Mouse (Mus musculus) brown adipose tissue, adult 24 weeks (tissue): ENCODE data around the gene Rbm43. TPM values are rescaled to one million over a fixed set of nuclear protein-coding genes. Genes with fewer than 3 reads are reported as not detected.
"Not testable (repeated sequence)": the region's sequence is repeated elsewhere in the genome, so short reads cannot be mapped to it uniquely, and the experiment has no call there.

Source experiments
- H3K27ac ChIP-seq: fragments of 200-500 bp; replicated peaks from 2 replicates; pipeline ENCODE4 v1.5.1; 2012; ENCODE audit warnings: low read depth, mild to moderate bottlenecking, low read length
- H3K4me1 ChIP-seq: fragments of 200-500 bp; 2 replicates; pipeline ENCODE4 v1.6.1; 2012; ENCODE audit warnings: low read length, mixed read lengths; ENCODE audit not compliant: control insufficient read depth, insufficient read depth, insufficient read length
- H3K4me3 ChIP-seq: fragments of 200-500 bp; 2 replicates; pipeline ENCODE4 v1.5.1; 2012; ENCODE audit warnings: low read depth, mild to moderate bottlenecking, low read length, moderate library complexity; ENCODE audit not compliant: insufficient read depth
- polyA plus RNA-seq: library from polyadenylated mRNA; stranded (reverse); fragments of >200 nt; gene quantifications from 2 replicates; pipeline ENCODE4 v1.2.4, GENCODE M21; 2012; ENCODE audit not compliant: missing spikeins, insufficient read depth, insufficient read length

Gene Rbm43
- polyA plus RNA-seq, 1 experiment: 2.6 TPM

GRCm38 (mm10) chr2:51937004-51937403 lies 2.0 kb upstream of the Rbm43 start:
- peaks cover 3% of the 10 kb centered on the region; the same call in 1 of the 2 replicates for H3K4me1 ChIP-seq
- no peak overlapping the region for H3K27ac ChIP-seq
- no peak overlapping the region for H3K4me3 ChIP-seq

- Histone ChIP-seq H3K27ac (no peak overlapping the region), H3K4me3 (no peak overlapping the region), H3K4me1 (peaks cover 3% of the 10 kb centered on the region; the same call in 1 of the 2 replicates)
These were observed 1.6 kb upstream of the Rbm43 start for GRCm38 (mm10) chr2:51936585-51936984.

GRCm38 (mm10) chr2:51935921-51936320 lies 958 bp upstream of the Rbm43 start:
- Histone ChIP-seq H3K27ac (no peak overlapping the region), H3K4me3 (no peak overlapping the region; the same call in 1 of the 2 replicates), H3K4me1 (peaks cover 3% of the 10 kb centered on the region; the same call in 1 of the 2 replicates)

GRCm38 (mm10) chr2:51933341-51934134 lies 1.4 kb downstream of the Rbm43 start:
- Histone ChIP-seq H3K4me3 (peak overlapping the region; percentile 29), H3K4me1 (peaks cover 3% of the 10 kb centered on the region; the same call in 1 of the 2 replicates), H3K27ac (no peak overlapping the region)

GRCm38 (mm10) chr2:51931241-51931640 lies 3.7 kb downstream of the Rbm43 start:
- Histone ChIP-seq H3K4me3 (no peak overlapping the region), H3K27ac (no peak overlapping the region), H3K4me1 (peaks cover 3% of the 10 kb centered on the region; the same call in 1 of the 2 replicates)

GRCm38 (mm10) chr2:51914944-51915680 lies 19.9 kb downstream of the Rbm43 start:
- H3K4me3 ChIP-seq: no peak overlapping the region
- H3K27ac ChIP-seq: no peak overlapping the region
- no peaks in the 10 kb centered on the region for H3K4me1 ChIP-seq

- Histone ChIP-seq H3K4me3 (no peak overlapping the region), H3K4me1 (no peaks in the 10 kb centered on the region), H3K27ac (no peak overlapping the region)
These were observed 20.4 kb downstream of the Rbm43 start for GRCm38 (mm10) chr2:51914532-51914931.

- Histone ChIP-seq H3K4me3 (no peak overlapping the region), H3K4me1 (no peaks in the 10 kb centered on the region), H3K27ac (no peak overlapping the region)
These were observed 22.2 kb downstream of the Rbm43 start for GRCm38 (mm10) chr2:51912740-51913139.

- Histone ChIP-seq H3K27ac (no peak overlapping the region), H3K4me1 (no peaks in the 10 kb centered on the region), H3K4me3 (no peak overlapping the region)
These were observed 23.1 kb downstream of the Rbm43 start for GRCm38 (mm10) chr2:51911864-51912263.

GRCm38 (mm10) chr2:51907538-51908110 lies 27.3 kb downstream of the Rbm43 start:
- H3K27ac ChIP-seq: no peak overlapping the region
- no peak overlapping the region for H3K4me3 ChIP-seq
- no peaks in the 10 kb centered on the region for H3K4me1 ChIP-seq

GRCm38 (mm10) chr2:51905637-51906036 lies 29.3 kb downstream of the Rbm43 start:
- H3K4me1 ChIP-seq: no peaks in the 10 kb centered on the region

GRCm38 (mm10) chr2:51892411-51892901 lies 42.5 kb downstream of the Rbm43 start:
- Histone ChIP-seq H3K27ac (no peak overlapping the region), H3K4me3 (no peak overlapping the region), H3K4me1 (no peaks in the 10 kb centered on the region)

More at GRCm38 (mm10) chr2:51905637-51906036, 29.3 kb downstream of the Rbm43 start:
- no peak overlapping the region for H3K4me3 ChIP-seq
- H3K27ac ChIP-seq: no peak overlapping the region

- Histone ChIP-seq H3K27ac (no peak overlapping the region), H3K4me1 (no peaks in the 10 kb centered on the region), H3K4me3 (no peak overlapping the region)
These were observed 44.0 kb downstream of the Rbm43 start for GRCm38 (mm10) chr2:51890961-51891360.

GRCm38 (mm10) chr2:51890139-51890538 lies 44.8 kb downstream of the Rbm43 start:
- H3K4me1 ChIP-seq, H3K4me3 ChIP-seq, H3K27ac ChIP-seq: not testable (repeated sequence)

GRCm38 (mm10) chr2:51880143-51880542 lies 54.8 kb downstream of the Rbm43 start:
- Histone ChIP-seq H3K27ac (no peak overlapping the region), H3K4me1 (no peaks in the 10 kb centered on the region), H3K4me3 (no peak overlapping the region)
